Mouse (Mus musculus) cerebellum, adult 2 months (tissue): ENCODE measurements around the gene Hat1. TPM values are rescaled to one million over a fixed set of nuclear protein-coding genes. Genes with fewer than 3 reads are reported as not detected.

Source experiments
- DNase-seq, 2 experiments: peaks; one replicate each; pipeline ENCODE4 v3.0.0; 2021
- H3K27ac ChIP-seq: fragments of 200-500 bp; 2 replicates; pipeline ENCODE4 v1.5.1; 2012; ENCODE audit warnings: low read length, control low read depth, inconsistent platforms; ENCODE audit not compliant: insufficient read depth
- H3K27me3 ChIP-seq: fragments of 200-500 bp; 2 replicates; pipeline ENCODE4 v1.6.1; 2012; ENCODE audit warnings: inconsistent platforms, mild to moderate bottlenecking, low read length, moderate library complexity; ENCODE audit not compliant: control insufficient read depth, insufficient read depth
- H3K4me1 ChIP-seq: fragments of 200-500 bp; 2 replicates; pipeline ENCODE4 v1.6.1; 2011; ENCODE audit warnings: low read length; ENCODE audit not compliant: control insufficient read depth, insufficient read depth
- H3K4me3 ChIP-seq: fragments of 200-500 bp; replicated peaks from 2 replicates; pipeline ENCODE3; 2011; ENCODE audit warnings: mild to moderate bottlenecking, low read depth, low read length, control low read depth; ENCODE audit not compliant: insufficient read depth
- CTCF ChIP-seq: fragments of 200-500 bp; IDR thresholded peaks from 2 replicates; pipeline ENCODE4 v1.5.1; 2011; ENCODE audit warnings: low read depth, mild to moderate bottlenecking, control low read depth, low read length, moderate library complexity, borderline replicate concordance; ENCODE audit not compliant: insufficient read depth
- POLR2A ChIP-seq: fragments of 200-500 bp; IDR thresholded peaks from 2 replicates; pipeline ENCODE4 v1.6.1; 2011; ENCODE audit warnings: low read length, control low read depth, borderline replicate concordance; ENCODE audit not compliant: insufficient read depth
- WGBS: fragments of 180-500 bp; shearing (Covaris S2); methylation state at CpG from one replicate; pipeline ENCODE4 v1.1.7; 2018; 5-methylcytosine and 5-hydroxymethylcytosine counted together
- polyA plus RNA-seq: library from polyadenylated mRNA; depleted of rRNA; stranded (reverse); fragments of >200 nt; gene quantifications from 2 replicates; pipeline ENCODE4 v1.2.3, GENCODE M21; 2012

Hat1 gene
- polyA plus RNA-seq, 1 experiment = 23.5 TPM

DNA sequence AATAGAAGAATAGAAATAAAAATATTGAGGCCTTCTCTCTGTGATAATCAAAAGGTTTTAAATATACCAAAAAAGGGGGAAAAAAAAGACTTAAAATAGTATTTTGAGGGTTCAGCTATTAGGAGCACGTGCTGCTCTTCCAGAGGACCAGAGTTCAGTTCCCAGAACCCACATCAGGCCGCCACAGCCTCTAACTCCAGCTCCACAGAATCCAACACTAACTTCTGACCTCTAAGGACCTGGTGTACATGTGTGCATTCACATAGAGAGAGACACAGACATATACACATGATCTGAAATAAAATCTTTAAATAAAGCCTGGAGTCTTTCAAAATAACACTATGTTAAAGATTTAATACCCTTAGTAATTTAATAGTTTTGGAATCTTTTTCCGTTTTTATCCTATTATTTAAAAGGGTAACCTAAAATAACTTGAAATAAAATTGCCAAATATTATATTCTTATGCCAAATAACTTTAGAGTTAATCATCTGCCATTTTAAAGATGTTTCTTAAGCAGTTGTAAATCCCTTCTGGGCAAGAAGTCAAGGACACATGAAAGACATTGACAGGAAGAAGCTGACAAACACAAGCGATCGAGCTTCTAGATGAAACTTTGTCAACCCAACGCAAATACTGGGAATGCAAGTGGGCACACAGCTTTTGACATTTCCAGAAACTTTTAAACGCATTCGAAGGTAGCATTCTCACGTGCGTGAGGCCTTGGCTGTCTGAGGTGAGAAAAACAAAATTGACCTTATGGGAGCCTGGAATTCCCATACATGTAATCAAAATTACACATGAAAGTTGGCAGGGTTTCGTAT is 37.6 kb upstream of the Hat1 start:
- Histone ChIP-seq H3K4me3 (no peak overlapping the region), H3K4me1 (peaks cover 14% of the 10 kb centered on the region), H3K27ac (no peak overlapping the region), H3K27me3 (no peaks in the 10 kb centered on the region)
- no peak for DNase-seq
- TF ChIP-seq POLR2A = no peak
- TF ChIP-seq CTCF = no peak
- 87% methylated on average over 11 of the region's 11 CpGs for WGBS

DNA sequence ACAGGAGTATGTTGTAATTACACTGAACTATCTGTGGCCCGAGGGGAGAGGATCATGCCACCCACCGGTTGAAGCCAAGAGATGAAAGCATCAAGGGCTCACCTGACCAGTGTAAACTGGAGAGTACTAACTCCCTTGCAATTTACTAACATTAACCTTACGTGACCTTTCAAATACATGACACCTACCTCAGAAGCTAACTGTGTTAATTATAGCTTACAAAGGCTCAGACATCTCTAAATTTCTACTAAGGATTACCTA is 37.1 kb upstream of the Hat1 start:
- Histone ChIP-seq H3K4me1 (peaks cover 15% of the 10 kb centered on the region), H3K4me3 (no peak overlapping the region), H3K27me3 (no peaks in the 10 kb centered on the region), H3K27ac (no peak overlapping the region)
- DNase-seq = no peak
- TF ChIP-seq POLR2A = no peak
- no peak for TF ChIP-seq CTCF
- WGBS = 79% methylated on average over 3 of the region's 3 CpGs

DNA sequence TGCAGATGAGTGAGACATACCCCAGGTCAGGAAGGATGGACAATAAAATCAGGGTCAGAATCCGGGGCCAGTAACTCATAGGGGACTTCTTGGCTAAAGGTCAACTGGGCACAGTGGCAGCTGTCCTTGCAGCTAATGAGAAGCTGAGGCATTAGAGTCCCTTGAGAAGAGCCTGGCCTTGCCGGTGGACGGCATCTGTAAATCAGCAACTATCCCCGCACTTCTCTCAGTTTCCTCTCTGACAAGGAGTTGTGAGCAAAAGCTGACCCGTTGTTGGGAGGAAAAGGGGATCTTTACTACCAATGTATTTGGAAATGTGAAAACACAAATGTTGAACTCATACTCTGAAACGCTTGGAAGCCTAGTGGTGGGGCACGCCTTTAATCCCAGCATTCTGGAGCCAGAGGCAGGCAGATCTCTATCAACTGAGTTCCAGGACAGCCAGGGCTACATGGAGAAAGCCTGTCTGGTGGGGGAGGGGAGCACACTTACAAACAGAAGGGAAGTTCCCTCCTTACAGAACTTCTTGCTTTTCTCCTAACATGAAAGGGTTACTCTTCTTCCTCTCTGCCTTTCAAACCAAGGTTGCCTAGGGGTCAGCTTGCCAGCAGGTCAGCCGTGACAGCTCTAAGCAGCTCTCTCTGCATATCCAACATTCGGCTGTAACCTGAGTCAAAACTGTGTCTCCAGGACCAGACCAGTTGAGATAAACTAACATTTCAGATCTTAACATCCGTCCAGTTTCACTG is 35.3 kb upstream of the Hat1 start:
- WGBS = 49% methylated on average over 10 of the region's 10 CpGs
- TF ChIP-seq CTCF (no peak), POLR2A (no peak)
- Histone ChIP-seq H3K4me3 (no peak overlapping the region), H3K4me1 (peaks cover 12% of the 10 kb centered on the region; the same call in 1 of the 2 replicates), H3K27me3 (no peaks in the 10 kb centered on the region), H3K27ac (no peak overlapping the region)
- no peak for DNase-seq

DNA sequence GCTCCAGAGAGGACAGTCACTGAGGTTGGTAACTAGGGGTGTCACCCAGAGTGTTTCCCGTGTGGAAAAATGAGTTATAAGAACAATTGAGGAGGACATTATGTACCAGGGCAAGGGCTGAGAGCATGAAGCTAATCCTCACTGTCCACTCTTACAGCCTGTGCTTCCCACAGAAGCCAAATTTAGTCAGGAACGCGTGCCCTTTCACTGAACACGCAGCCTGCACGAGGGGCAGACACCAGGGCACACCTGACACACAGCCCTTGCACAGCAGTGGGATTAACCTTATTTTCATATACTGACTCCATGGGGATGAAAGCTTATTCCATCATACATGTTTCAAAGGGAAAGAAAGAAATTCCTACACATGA is 34.7 kb upstream of the Hat1 start:
- H3K27me3 ChIP-seq = no peaks in the 10 kb centered on the region
- peaks cover 12% of the 10 kb centered on the region; the same call in 1 of the 2 replicates for H3K4me1 ChIP-seq
- whole genome bisulfite sequencing = 44% methylated on average over 5 of the region's 5 CpGs
- no peak overlapping the region for H3K27ac ChIP-seq
- no peak overlapping the region for H3K4me3 ChIP-seq
- no peak for TF ChIP-seq CTCF
- TF ChIP-seq POLR2A = no peak
- DNase-seq = no peak

DNA sequence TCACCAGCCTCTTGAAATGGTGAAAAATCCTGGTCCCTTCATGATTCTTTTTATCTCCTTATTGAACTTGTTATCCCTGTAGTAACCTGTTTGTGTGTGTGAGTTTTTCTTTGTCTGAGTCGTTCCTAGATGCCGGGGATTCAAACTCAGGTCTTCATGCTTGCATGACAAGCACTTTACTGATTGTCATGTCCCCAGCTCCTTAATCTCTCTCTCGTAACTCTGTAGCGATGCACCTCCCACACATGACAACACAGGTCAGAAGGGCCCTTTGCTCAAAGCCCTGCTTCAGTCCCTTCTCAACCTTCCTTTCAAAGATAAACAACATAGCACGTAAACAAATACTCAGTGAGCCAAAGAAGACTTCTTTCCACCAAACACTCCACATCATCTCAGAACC is 30.4 kb upstream of the Hat1 start:
- Histone ChIP-seq H3K27ac (no peak overlapping the region), H3K4me3 (no peak overlapping the region), H3K27me3 (no peaks in the 10 kb centered on the region), H3K4me1 (peaks cover 12% of the 10 kb centered on the region; the same call in 1 of the 2 replicates)
- TF ChIP-seq POLR2A = no peak
- no peak for TF ChIP-seq CTCF
- WGBS = 93% methylated on average over 5 of the region's 5 CpGs
- no peak for DNase-seq

DNA sequence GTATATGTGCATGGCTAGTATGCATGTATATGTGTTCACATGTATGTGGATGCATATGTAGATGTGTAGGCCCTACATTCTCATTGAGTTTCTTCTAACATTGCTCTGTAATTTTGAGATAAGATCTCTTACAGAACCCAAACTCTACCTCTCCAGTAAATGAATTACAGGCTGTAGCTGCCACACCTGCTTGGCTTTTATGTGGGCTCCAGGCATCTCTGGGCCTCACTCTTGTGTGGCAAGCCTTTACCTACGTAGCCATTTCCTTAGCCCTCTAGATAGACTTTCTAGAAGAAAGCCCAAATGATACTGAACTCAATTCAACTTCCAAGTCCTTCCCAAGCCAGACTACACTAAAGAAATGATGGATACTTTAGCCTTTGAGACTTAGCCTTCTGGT is 28.6 kb upstream of the Hat1 start:
- peaks cover 4% of the 10 kb centered on the region; the same call in 1 of the 2 replicates for H3K4me1 ChIP-seq
- TF ChIP-seq CTCF = no peak
- H3K27me3 ChIP-seq = no peaks in the 10 kb centered on the region
- 97% methylated on average over 1 of the region's 1 CpGs for WGBS
- no peak overlapping the region for H3K4me3 ChIP-seq
- no peak overlapping the region for H3K27ac ChIP-seq
- no peak for DNase-seq

DNA sequence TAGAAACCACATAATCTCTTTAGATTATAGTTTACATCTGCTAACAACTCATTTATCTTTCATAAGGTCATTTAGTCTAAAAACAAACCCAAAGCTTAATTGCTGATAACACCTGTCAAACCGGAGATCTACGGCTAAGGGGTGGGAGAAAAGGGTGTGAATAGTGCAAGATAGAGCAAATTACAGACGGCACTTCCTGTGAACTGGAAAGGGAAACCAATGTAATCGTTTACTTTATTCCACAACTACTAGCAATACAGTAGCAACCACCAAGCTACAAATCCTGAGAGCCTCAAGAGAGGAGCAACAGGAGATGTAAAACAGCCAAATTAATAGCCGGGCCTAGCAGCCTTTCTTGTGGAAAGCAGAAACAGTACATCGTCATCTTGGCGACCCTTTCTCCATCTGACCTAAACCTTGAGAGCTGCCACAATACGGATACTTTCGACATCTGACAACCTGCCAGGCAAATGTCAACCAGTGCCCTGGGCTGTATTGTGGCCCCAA is 22.1 kb upstream of the Hat1 start:
- 4% methylated on average over 9 of the region's 9 CpGs for WGBS
- Histone ChIP-seq H3K27ac (peak overlapping the region; percentile 84), H3K4me1 (no peaks in the 10 kb centered on the region), H3K4me3 (peak overlapping the region; percentile 93), H3K27me3 (no peaks in the 10 kb centered on the region)
- TF ChIP-seq CTCF (no peak), POLR2A (no peak)
- no peak for DNase-seq
